Mouse (Mus musculus): ENCODE measurements around the gene Ssbp3.

DNA sequence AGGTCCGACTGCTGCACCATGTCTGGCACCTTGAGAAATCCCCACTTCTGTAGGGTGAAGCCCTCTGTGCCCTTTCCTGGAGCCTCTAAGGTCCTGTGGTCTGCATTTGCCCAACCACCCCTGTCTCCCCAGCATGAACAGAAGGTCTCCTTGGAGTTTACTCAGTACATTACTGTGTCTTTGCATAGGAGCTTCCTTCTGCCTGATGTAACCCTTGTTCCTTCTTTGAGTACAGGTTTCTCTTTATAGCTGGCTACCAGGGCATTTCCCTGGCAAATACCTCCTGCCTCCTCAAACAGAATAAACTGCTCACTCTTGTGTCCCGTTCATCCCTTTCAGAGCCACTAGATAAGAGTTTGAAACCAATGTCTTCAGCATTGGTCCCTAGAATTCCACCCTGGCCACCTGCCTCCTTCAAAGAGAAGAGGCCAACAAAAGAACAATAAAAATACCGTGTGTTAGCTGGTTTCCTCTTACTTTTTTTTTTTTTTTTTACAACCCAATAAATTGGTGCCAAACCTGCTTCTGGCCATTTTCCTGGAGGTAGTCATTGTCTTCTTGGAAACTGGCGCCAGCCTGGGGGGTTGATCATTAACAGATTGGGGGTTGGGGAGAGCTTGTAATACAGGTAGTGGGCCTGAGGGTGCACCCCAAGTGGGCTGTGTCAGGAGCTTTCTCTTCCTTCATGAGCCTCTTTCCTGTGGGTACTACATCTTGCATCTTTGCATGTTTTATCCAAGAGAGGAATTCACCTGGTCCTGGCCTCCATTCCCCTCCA lies 72.0 kb downstream of the Ssbp3 start:
- TF ChIP-seq CTCF (IDR thresholded peaks at IDR 0.05; ENCODE audit: low read depth, low read length) (no peak), POLR2A (IDR thresholded peaks at IDR 0.05; ENCODE audit: extremely low read depth, insufficient read depth, low read length) (no peak)
